Mouse (Mus musculus) lung, adult 18-20 months (tissue): ENCODE measurements at regions not wholly inside any gene's neighbourhood (a gene's known extent, or its start where the extent isn't known, plus 50 kb on each side); places are given as distances from the start of the nearest gene placed in this dataset.

Source experiments
- DNase-seq, 2 experiments: peaks; one replicate each; pipeline ENCODE4 v3.0.0; 2022; ENCODE audit warnings: mixed read lengths in 2 of 2

GRCm38 (mm10) chr1:186435336-186435972 lies 270.3 kb downstream of the Tgfb2 start:
- DNase-seq, result no peak

- no peak for DNase-seq
Observed at GRCm38 (mm10) chr1:186434782-186435181, 271.0 kb downstream of the Tgfb2 start.

- no peak for DNase-seq
Observed at GRCm38 (mm10) chr1:186434007-186434406, 271.8 kb downstream of the Tgfb2 start.

- DNase-seq, result peak in 1 of 2 experiments; percentile 20
Observed at GRCm38 (mm10) chr1:186433169-186433665, 272.6 kb downstream of the Tgfb2 start.

GRCm38 (mm10) chr1:186425421-186425820 lies 280.4 kb downstream of the Tgfb2 start:
- DNase-seq, result no peak

GRCm38 (mm10) chr1:186424084-186424483 lies 281.7 kb downstream of the Tgfb2 start:
- no peak for DNase-seq

GRCm38 (mm10) chr1:186417101-186417500 lies 288.7 kb downstream of the Tgfb2 start:
- DNase-seq, result no peak

GRCm38 (mm10) chr1:186415321-186415720 lies 290.5 kb downstream of the Tgfb2 start:
- no peak for DNase-seq

- DNase-seq, result peak in 1 of 2 experiments; percentile 3
Observed at GRCm38 (mm10) chr1:186413886-186414245, 291.9 kb downstream of the Tgfb2 start.

GRCm38 (mm10) chr1:186413064-186413885 lies 292.5 kb downstream of the Tgfb2 start:
- DNase-seq, result no peak

- DNase-seq, result no peak
Observed at GRCm38 (mm10) chr1:186412296-186412695, 293.5 kb downstream of the Tgfb2 start.

GRCm38 (mm10) chr1:186408986-186409441 lies 291.9 kb upstream of the Lyplal1 start:
- DNase-seq, result no peak

GRCm38 (mm10) chr1:186407656-186408055 lies 290.5 kb upstream of the Lyplal1 start:
- DNase-seq, result no peak

- DNase-seq, result no peak
Observed at GRCm38 (mm10) chr1:186405693-186406092, 288.6 kb upstream of the Lyplal1 start.

- DNase-seq, result peak in 1 of 2 experiments; percentile 11
Observed at GRCm38 (mm10) chr1:186399762-186400161, 282.7 kb upstream of the Lyplal1 start.

- peak; percentile 20 to 42 for DNase-seq
Observed at GRCm38 (mm10) chr1:186393005-186393404, 275.9 kb upstream of the Lyplal1 start.

GRCm38 (mm10) chr1:186384440-186384839 lies 267.3 kb upstream of the Lyplal1 start:
- DNase-seq, result no peak

- no peak for DNase-seq
Observed at GRCm38 (mm10) chr1:186383453-186383852, 266.3 kb upstream of the Lyplal1 start.

- DNase-seq, result no peak
Observed at GRCm38 (mm10) chr1:186383006-186383405, 265.9 kb upstream of the Lyplal1 start.

- no peak for DNase-seq
Observed at GRCm38 (mm10) chr1:186379938-186380847, 263.1 kb upstream of the Lyplal1 start.

- DNase-seq, result peak; percentile 15 to 18
Observed at GRCm38 (mm10) chr1:186376906-186377623, 260.0 kb upstream of the Lyplal1 start.

GRCm38 (mm10) chr1:186374009-186374649 lies 257.0 kb upstream of the Lyplal1 start:
- no peak for DNase-seq
